Mouse (Mus musculus) liver, adult 2 months (tissue): ENCODE results near the gene Mical2. TPM values are rescaled to one million over a fixed set of nuclear protein-coding genes. Genes with fewer than 3 reads are reported as not detected.

Experiments
- DNase-seq: peaks from one replicate; pipeline ENCODE4 v3.0.0-alpha.2; 2011; ENCODE audit warnings: low read depth, low spot score; ENCODE audit errors: extremely low read depth
- H3K27ac ChIP-seq: fragments of 200-500 bp; replicated peaks from 2 replicates; pipeline ENCODE4 v1.5.1; 2012; ENCODE audit warnings: low read depth, mild to moderate bottlenecking, control low read depth, inconsistent platforms, low read length; ENCODE audit not compliant: insufficient read depth
- H3K27me3 ChIP-seq: fragments of 200-500 bp; 2 replicates; pipeline ENCODE4 v1.6.1; 2012; ENCODE audit warnings: mild to moderate bottlenecking, moderate library complexity, low read length, inconsistent platforms; ENCODE audit not compliant: control insufficient read depth, insufficient read depth
- H3K36me3 ChIP-seq: fragments of 200-500 bp; 2 replicates; pipeline ENCODE4 v1.6.1; 2012; ENCODE audit warnings: low read length, inconsistent platforms; ENCODE audit not compliant: control insufficient read depth, insufficient read depth
- H3K4me1 ChIP-seq: fragments of 200-500 bp; 2 replicates; pipeline ENCODE4 v1.6.1; 2011; ENCODE audit warnings: low read length; ENCODE audit not compliant: control insufficient read depth, insufficient read depth
- H3K4me3 ChIP-seq: fragments of 200-500 bp; 2 replicates; pipeline ENCODE4 v1.5.1; 2011; ENCODE audit warnings: low read depth, mild to moderate bottlenecking, control low read depth, low read length, moderate library complexity; ENCODE audit not compliant: insufficient read depth
- H3K79me2 ChIP-seq: fragments of 200-500 bp; 2 replicates; pipeline ENCODE4 v1.6.1; 2012; ENCODE audit warnings: inconsistent platforms, mild to moderate bottlenecking, low read length, moderate library complexity; ENCODE audit not compliant: control insufficient read depth, insufficient read depth
- H3K9ac ChIP-seq: fragments of 200-500 bp; 2 replicates; pipeline ENCODE4 v1.6.1; 2012; ENCODE audit warnings: low read depth, mild to moderate bottlenecking, control low read depth, inconsistent platforms, low read length
- CTCF ChIP-seq: fragments of 200-500 bp; IDR thresholded peaks from 2 replicates; pipeline ENCODE4 v1.5.1; 2011; ENCODE audit warnings: low read depth, low read length, control low read depth
- POLR2A ChIP-seq: fragments of 200-500 bp; IDR thresholded peaks from 2 replicates; pipeline ENCODE4 v1.6.1; 2011; ENCODE audit warnings: low read length, control low read depth; ENCODE audit not compliant: insufficient read depth; ENCODE audit errors: extremely low read depth
- WGBS: fragments of 180-500 bp; shearing (Covaris S2); methylation state at CpG from one replicate; pipeline ENCODE4 v1.1.7; 2018; 5-methylcytosine and 5-hydroxymethylcytosine counted together
- polyA plus RNA-seq: library from polyadenylated mRNA; depleted of rRNA; stranded (reverse); fragments of >200 nt; gene quantifications from 2 replicates; pipeline ENCODE4 v1.2.3, GENCODE M21; 2012
- total RNA-seq: library from RNA; depleted of rRNA; stranded (reverse); fragments of >200 nt; gene quantifications from 2 replicates; pipeline ENCODE4 v1.2.3, GENCODE M21; 2014

Gene Mical2
- total and polyA plus RNA-seq, 2 experiments: 4.1 to 6.9 TPM

DNA sequence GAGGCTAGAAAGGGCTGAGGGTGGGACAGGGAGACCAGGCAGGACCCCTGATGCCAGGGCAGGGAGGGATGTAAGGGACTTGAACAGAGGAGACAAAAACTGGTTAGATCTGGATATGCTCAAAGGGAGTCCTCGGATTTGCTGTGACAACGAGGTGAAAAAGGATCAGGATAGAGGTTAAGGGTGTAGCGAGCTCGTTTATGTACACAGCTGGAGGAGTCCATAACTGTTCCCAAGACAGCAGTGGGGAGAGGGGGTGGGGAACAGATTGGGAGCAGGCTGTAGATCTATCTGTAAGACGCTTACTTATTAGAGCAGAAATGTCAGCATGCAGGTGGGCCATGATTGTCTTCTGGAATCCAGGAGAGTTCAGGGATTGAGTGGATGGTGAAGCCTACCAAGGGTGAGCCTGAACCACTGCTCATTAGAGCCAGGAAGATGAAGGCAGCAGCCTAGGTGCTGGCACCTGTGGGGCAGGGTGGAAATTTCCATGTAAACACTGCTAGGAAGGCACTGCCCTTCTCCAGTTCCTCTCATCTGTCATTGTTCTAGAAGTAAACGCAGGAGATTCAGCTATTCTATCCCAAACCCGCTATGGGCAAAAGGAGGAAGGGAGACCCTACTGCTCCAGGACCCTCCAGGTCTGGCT, 67.9 kb downstream of the Mical2 start:
- H3K27me3 ChIP-seq: no peaks in the 10 kb centered on the region
- H3K4me3 ChIP-seq: no peak overlapping the region
- H3K27ac ChIP-seq: no peak overlapping the region
- H3K4me1 ChIP-seq: peaks cover 23% of the 10 kb centered on the region
- no peak overlapping the region for H3K9ac ChIP-seq
- TF ChIP-seq CTCF: no peak
- no peak for TF ChIP-seq POLR2A
- no peak for DNase-seq
- WGBS: 82% methylated on average over 7 of the region's 7 CpGs
- 0 out of 2 replicates have a peak, but pooled peaks cover 3% of the 10 kb centered on the region for H3K79me2 ChIP-seq
- no peaks in the 10 kb centered on the region for H3K36me3 ChIP-seq

DNA sequence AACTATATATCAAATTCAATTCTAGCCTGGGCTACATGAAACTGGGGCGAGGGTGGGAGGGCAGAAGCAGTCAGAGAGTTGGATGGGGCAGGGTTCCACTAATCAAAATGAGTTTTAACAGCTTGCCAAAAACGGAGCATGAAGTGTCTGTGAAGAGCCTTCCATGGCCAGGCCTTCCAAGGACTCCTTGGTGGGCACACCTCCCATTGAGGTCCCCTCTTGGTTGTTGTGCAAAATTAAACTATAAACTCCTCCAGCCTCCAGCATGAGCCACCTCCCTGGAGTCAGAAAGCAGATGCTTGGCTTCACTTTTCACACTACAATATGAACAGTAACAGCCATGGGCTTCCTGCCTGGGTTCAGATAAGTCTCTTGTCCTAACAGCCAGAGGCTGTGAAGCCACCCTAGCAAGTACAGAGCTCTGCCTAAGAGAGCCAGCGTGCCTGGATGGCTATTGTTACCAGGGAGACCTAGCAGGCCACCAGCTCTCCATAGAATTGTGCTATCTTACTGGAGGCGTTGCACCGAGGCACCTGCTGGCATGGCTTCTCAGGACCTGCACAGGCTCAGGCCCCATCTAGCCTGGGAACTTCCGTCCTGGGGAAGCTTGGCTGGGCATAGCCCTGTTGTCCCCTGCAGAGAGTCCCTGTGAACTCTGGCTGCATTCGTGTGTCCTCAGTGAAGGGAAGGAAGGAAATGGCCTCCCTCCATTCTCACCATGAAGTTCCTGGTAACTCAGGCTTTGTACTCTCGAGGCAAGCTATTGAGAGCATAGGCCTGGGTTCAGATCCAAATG, 70.0 kb downstream of the Mical2 start:
- H3K27me3 ChIP-seq: no peaks in the 10 kb centered on the region
- H3K79me2 ChIP-seq: 0 out of 2 replicates have a peak, but pooled peaks cover 3% of the 10 kb centered on the region
- WGBS: 78% methylated on average over 8 of the region's 8 CpGs
- DNase-seq: no peak
- H3K4me3 ChIP-seq: no peak overlapping the region
- no peak overlapping the region for H3K27ac ChIP-seq
- H3K36me3 ChIP-seq: no peaks in the 10 kb centered on the region
- no peak overlapping the region for H3K9ac ChIP-seq
- H3K4me1 ChIP-seq: peaks cover 22% of the 10 kb centered on the region; the same call in 1 of the 2 replicates
- TF ChIP-seq CTCF: no peak
- no peak for TF ChIP-seq POLR2A

DNA sequence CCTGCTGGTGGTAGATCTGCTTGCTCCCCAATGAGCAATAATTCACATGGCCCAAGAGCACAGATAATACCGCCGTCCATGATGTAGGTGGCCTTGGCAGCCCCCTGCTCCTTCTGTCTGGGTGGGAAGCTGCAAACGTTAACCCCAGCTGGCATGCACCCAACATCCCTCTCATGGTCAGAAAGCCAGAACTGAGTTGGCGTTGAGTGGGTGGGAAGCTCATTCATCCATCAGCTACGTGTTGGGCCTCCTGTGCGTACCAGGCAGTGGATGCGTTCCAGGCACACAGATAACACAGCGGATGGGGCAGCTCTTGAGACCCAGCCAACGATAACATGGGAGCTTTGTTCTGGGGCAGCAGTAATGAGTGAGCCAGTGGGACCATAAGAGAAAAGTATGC, 72.4 kb downstream of the Mical2 start:
- no peak overlapping the region for H3K4me3 ChIP-seq
- H3K36me3 ChIP-seq: no peaks in the 10 kb centered on the region
- H3K4me1 ChIP-seq: peaks cover 22% of the 10 kb centered on the region; the same call in 1 of the 2 replicates
- TF ChIP-seq POLR2A (no peak), CTCF (no peak)
- H3K27ac ChIP-seq: no peak overlapping the region
- no peak for DNase-seq
- no peak overlapping the region for H3K9ac ChIP-seq
- H3K27me3 ChIP-seq: no peaks in the 10 kb centered on the region
- peaks cover 3% of the 10 kb centered on the region; the same call in 1 of the 2 replicates for H3K79me2 ChIP-seq
- WGBS: 51% methylated on average over 9 of the region's 9 CpGs

DNA sequence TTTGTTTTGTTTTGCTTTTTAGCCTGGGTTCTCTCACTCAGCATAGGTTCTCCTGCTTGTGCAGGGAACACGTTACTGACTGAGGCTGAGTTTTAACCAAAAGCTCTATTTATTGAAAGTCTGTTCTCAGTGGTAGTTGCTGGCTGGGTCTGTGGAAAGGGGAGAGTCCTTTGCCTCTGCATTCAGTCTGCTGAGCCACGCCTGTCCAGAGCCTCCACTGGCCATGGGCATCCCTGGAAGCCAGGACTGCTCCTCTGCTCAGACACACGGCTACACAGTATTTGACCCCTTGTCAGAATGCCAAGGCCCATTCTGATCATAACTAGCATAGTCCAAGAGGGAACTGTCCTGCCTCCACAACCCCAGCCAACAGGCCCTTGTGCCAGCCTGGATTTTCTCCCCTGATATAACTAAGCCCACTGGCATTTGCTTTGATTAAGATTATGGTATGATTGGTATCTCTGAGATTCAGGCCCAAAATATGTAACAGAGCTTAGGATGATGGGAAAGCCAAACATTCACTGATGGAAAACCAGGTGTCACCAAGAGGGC, 73.3 kb downstream of the Mical2 start:
- DNase-seq: peak; percentile 69
- Histone ChIP-seq H3K36me3 (peaks cover 3% of the 10 kb centered on the region; the same call in 1 of the 2 replicates), H3K27ac (peak overlapping the region; percentile 3; the same call in 1 of the 2 replicates), H3K4me3 (no peak overlapping the region), H3K4me1 (peaks cover 18% of the 10 kb centered on the region; the same call in 1 of the 2 replicates), H3K79me2 (peaks cover 3% of the 10 kb centered on the region; the same call in 1 of the 2 replicates), H3K9ac (no peak overlapping the region), H3K27me3 (no peaks in the 10 kb centered on the region)
- 34% methylated on average over 3 of the region's 3 CpGs for WGBS
- no peak for TF ChIP-seq CTCF
- no peak for TF ChIP-seq POLR2A

GRCm38 (mm10) chr7:112299521-112300096, 74.0 kb downstream of the Mical2 start:
- H3K9ac ChIP-seq: no peak overlapping the region
- H3K4me3 ChIP-seq: no peak overlapping the region
- peak overlapping the region; percentile 3; the same call in 1 of the 2 replicates for H3K27ac ChIP-seq
- H3K27me3 ChIP-seq: no peaks in the 10 kb centered on the region
- 39% methylated on average over 10 of the region's 10 CpGs for WGBS
- no peak for TF ChIP-seq CTCF
- TF ChIP-seq POLR2A: no peak
- peaks cover 4% of the 10 kb centered on the region; the same call in 1 of the 2 replicates for H3K36me3 ChIP-seq
- peaks cover under 1% of the 10 kb centered on the region; the same call in 1 of the 2 replicates for H3K79me2 ChIP-seq
- DNase-seq: no peak
- H3K4me1 ChIP-seq: peaks cover 15% of the 10 kb centered on the region; the same call in 1 of the 2 replicates
